Mouse (Mus musculus) cerebellum, adult 11-12 months (tissue): ENCODE data around the gene Add3.

Experiments
- DNase-seq: peaks from one replicate; pipeline ENCODE4 v3.0.0; 2022

The Add3 gene

DNA sequence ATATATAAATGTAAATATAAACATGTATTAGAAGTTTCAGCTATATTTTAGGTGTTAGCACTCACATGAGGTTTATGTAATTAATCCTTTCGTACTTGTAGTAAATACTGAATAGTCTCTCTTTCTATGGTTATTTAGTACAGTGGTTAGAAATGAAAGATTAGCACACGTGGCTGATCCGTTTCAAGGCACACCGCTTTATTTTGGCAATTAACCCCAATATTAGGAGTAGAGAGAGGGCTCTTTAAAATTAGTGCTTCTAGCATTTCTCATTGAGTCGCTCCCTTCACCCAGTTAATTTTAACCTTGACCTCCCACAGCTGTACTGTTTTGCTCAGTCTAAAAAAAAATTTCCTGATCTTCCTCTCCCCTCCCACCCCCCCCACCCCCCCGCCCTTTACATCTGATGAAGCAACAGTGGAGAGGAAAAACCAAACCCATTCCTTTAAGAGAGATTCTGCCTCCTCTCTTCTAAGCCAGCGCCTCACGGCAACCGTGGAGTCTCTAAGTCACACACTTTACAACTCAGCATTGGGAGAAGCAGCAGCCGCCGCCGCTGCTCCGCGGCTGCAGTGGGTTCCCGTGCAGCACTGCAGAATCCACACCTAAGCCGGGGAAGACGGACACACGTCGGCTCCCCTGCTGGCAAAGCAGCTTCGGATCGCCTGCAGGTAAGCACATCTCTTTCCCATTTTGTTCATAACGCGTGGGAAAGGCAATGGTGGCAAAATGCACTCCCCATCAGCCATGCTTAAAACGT lies at the start of gene Add3:
Gene Add3 (plus strand): TSS at position 400 of the 760 bp plus-strand sequence.
- DNase-seq, result peak; percentile 68

GRCm38 (mm10) chr19:53090677-53091076 lies 49.6 kb upstream of the Add3 start:
- DNase-seq, result no peak

- DNase-seq, result no peak
Observed at GRCm38 (mm10) chr19:53092251-53092650, 48.0 kb upstream of the Add3 start.

DNA sequence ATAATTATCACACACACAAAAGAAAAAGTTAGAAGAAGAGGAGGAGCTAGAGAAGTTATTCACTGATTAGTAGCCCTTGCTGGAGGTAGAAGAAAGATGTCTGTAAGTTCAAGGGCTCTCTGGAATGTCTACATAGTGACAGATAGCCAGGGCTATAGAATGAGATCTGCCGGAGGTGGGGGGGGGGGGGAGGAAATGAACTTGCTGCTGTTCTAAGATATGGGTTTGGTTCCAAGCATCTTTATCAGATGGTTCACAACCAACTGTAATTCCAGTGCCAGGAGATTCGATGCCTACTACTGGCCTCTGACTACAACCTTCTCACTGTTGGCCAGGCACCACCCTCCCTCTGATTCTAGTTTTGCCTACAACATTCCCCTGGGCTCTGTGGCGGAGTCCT lies 46.9 kb upstream of the Add3 start:
- DNase-seq, result no peak

DNA sequence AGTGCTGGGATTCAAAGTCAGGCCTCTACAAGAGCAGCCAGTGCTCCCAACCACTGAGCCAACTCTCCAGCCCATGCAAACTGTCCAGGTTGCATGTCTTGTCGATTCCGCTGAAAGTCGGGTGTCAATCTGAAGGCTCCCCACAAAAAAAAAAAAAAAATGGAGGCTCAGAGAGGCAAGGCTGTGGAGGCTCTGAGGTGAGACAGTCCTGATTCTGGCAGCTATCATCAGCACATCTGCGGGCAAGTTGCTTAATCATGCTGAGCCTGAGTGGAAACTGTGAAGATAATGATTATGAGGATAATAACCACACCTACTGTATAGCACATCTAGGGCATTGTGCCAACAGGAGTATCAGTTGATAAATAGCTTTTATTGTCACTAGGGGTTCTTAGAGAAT lies 45.6 kb upstream of the Add3 start:
- no peak for DNase-seq

DNA sequence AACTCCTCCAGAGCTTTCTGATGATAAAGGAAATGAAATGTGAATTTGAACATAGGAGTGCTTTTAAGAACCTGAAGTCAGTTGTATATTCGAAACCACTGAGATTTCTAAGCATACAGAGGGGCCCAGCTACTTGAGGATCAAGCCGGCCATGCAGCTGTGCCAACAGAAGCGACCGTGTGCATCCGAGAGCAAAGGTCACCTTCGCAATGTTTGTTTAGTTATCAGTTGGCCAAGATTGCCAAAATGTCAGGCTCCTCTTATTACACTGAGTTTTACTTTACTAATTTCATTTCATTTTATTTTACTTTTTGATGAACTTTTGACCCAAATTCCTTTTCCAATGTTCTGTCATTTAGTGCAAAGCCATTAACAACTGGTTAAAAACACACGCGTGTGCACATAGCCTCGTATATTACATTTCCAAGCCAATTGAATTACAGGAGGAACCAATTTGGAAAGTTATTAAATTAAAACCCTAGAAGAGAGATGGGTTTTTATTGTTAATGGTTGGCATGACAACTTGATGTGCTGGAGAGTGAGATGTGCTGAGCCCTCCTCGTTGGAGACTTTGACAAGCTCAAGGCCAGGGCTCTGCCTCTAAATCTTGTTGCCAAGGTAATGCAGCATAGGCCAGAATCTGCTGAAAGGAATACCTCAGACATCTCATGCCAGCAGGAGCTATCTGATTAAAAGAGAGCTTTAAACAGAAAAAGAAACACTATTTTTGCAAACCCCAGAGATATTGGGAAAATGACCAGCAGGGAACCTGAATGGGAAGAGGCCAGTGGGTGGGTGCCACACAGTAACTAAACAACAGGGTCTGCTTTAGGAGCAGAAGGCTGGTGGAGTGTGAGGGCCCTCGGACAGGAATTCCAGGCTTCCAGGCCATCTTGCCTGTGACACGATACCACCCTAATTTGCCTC lies 38.6 kb upstream of the Add3 start:
- DNase-seq, result no peak

- DNase-seq, result no peak
Observed at GRCm38 (mm10) chr19:53105374-53106090, 34.7 kb upstream of the Add3 start.

DNA sequence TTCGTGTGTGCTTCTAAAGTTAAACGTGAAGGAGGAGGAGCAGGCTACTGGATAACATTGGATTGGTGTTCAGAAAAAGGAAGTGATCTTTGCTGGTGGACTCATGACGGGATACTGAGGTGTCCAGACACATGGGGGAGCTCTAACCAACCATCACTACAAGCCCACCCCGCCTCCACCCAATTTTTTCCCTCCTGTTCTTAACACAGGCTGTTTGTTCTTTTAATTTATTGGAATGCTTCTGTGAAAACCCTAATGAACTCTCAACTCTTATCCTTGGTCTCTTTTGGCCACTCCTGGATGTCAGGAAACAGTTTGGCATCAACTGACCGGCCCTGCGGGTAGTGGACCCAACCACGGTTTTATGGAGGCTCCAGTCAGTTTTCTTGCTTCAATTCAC lies 33.3 kb upstream of the Add3 start:
- DNase-seq, result no peak

GRCm38 (mm10) chr19:53107361-53108247 lies 32.6 kb upstream of the Add3 start:
- DNase-seq, result no peak

- no peak for DNase-seq
Observed at GRCm38 (mm10) chr19:53111996-53112590, 28.1 kb upstream of the Add3 start.

DNA sequence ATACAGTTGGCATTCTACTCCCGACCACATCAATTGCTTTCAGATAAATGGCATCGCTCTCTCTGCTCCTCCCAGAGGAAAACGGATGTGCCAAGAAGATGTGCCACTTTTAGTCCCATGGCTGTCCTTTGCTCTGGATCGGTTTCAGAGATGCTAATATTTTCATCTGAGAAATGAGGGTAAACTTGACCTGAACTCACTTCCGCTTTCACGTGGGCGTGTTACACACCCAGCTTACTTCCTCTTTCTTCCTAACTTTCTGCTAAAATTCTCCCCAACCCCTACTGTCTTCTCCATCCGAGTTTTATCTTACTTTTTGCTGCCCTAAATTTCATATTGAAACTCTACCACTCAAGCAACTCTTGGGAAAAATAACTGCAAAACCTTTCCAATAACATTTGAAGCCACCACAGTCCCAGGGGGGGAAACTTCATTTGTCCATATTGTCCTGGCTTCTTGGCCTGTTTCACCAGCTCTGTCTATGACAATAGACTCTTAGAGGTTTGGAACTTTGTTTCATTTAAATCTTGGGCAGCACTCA lies 20.9 kb upstream of the Add3 start:
- no peak for DNase-seq

GRCm38 (mm10) chr19:53120483-53120882 lies 19.8 kb upstream of the Add3 start:
- DNase-seq, result no peak

GRCm38 (mm10) chr19:53122641-53123241 lies 17.5 kb upstream of the Add3 start:
- DNase-seq, result no peak

GRCm38 (mm10) chr19:53123301-53123700 lies 16.9 kb upstream of the Add3 start:
- DNase-seq, result no peak

DNA sequence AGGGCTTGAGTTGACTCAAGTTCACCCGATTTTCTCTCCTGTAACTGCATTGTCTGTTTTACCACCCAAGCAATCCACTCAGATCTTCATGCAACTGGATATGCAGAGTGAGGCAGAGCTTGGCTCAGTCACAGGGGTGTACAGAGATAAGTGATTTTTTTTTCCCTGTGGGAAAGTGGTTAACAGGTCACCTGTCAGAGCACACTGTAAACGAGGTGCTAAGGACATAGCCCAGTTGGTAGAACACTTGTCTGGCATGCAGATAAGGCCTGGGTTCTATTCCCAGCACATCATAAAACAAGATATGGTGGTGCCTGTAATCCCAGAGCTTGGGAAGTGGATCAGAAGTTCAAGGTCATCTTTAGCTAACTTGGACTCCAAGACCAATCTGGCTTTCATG lies 14.6 kb upstream of the Add3 start:
- no peak for DNase-seq

- no peak for DNase-seq
Observed at GRCm38 (mm10) chr19:53126546-53126945, 13.7 kb upstream of the Add3 start.

- DNase-seq, result no peak
Observed at GRCm38 (mm10) chr19:53127320-53128291, 12.6 kb upstream of the Add3 start.

DNA sequence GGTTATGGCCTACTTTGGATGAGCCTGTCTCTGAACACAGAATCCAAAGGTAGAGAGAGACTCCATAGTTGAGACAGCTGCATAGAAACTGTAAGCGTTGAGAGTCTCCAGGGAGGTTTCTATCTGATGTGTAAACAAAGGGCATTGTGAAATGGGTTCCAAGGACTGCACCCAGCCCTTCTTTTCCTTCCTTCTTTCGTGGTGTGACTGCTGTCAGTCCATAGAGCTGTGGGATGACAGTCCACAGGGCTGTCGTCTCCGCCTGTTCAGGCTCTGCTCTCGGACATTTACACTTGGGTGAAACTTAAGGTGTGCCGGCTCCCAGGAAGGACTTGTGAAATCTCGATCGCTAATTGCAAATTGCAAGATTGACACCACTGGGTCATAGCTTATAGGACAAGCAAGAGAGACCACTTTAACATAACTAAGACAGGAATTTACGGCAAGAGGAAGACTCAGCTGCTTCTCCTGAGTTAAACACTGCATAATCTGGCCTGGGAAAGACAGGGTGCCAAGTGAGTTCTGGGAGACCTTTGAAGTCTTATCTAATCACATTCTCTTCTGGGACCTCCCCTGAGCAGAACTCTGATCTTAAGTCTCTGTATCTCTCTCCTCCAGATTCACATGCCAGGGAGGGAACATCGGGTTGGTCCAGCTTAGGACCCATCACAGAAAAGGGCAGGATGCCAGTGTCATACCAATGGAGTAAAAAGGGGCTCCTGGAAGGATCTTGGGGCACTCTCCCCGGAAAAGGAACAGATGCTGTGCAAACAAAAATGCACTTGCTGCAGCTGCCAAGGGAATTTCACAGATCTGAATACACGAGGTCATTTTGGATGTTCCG lies 11.5 kb upstream of the Add3 start:
- DNase-seq, result no peak
